Mouse (Mus musculus): ENCODE measurements at regions not wholly inside any gene's neighbourhood (a gene's known extent, or its start where the extent isn't known, plus 50 kb on each side); places are given as distances from the start of the nearest gene placed in this dataset.

DNA sequence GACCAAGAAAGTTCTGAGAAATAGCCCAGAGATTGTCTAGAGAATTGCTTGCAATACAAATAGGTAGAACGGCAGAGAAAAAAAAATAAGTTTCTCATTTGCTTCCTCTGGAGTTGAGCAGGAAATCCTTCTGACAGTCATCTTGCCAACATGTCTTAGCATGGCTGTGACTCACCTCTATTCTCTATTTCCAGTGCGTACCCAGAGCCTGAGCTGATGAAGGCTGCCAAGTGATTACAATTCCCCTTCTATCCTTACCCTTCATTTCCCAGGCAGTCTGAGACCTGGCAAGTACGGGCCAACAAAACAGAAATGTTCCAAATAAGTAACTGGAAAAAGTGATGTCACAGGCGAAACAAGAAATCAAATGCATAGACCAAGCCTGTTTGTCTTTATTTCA, 113.0 kb downstream of the Tnfsf18 start:
- no peak for TF ChIP-seq CTCF (IDR thresholded peaks at IDR 0.05; ENCODE audit: low read depth)
- no peak for TF ChIP-seq EP300 (IDR thresholded peaks at IDR 0.05; ENCODE audit: low read depth)
